Mouse (Mus musculus): ENCODE data around the gene D430042O09Rik. TPM values are rescaled to one million over a fixed set of nuclear protein-coding genes. Genes with fewer than 3 reads are reported as not detected.

Gene D430042O09Rik
- polyA plus RNA-seq, 1 experiment from 2014 or later = 9.0 TPM

DNA sequence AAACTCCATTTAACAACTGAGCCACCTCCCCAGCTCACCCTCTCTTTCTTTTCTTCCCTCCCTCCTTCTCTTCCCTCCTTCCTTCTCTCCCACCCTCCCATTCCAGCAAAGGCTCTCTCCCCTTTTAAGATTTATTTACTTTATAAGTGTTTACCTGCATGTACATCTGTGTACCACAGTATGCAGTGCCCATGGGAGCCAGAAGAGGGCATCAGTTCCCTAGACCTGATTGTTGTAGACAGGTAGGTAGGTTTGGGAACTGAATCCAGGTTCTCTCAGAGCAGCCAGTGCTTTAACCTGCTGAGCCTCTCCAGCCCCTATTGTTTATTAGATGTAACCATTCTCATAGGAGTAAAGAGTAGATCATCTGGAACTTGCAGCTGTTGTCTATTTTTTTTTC is 14.4 kb downstream of the D430042O09Rik start:
- H3K4me3 ChIP-seq (ENCODE audit: low read depth, low read length) = no peak overlapping the region
- ATAC-seq (ENCODE audit: low read depth) (no peak), DNase-seq (ENCODE audit: low spot score) (no peak)
- H3K27me3 ChIP-seq (replicated peaks; ENCODE audit: control insufficient read depth, insufficient read depth, low read length) = no peaks in the 10 kb centered on the region
- H3K9me3 ChIP-seq (ENCODE audit: control insufficient read depth, low read length) = no peaks in the 10 kb centered on the region
- H3K4me1 ChIP-seq (ENCODE audit: control insufficient read depth, insufficient read depth, low read length) = 0 out of 2 replicates have a peak, but pooled peaks cover 6% of the 10 kb centered on the region
- H3K9ac ChIP-seq (ENCODE audit: low read depth, low read length) = no peak overlapping the region
- H3K36me3 ChIP-seq (ENCODE audit: control insufficient read depth, insufficient read depth, low read length) = no peaks in the 10 kb centered on the region
- no peak overlapping the region for H3K27ac ChIP-seq (replicated peaks; ENCODE audit: low read depth, low read length)
- no peak overlapping the region for H3K4me2 ChIP-seq (ENCODE audit: low read depth, low read length)

DNA sequence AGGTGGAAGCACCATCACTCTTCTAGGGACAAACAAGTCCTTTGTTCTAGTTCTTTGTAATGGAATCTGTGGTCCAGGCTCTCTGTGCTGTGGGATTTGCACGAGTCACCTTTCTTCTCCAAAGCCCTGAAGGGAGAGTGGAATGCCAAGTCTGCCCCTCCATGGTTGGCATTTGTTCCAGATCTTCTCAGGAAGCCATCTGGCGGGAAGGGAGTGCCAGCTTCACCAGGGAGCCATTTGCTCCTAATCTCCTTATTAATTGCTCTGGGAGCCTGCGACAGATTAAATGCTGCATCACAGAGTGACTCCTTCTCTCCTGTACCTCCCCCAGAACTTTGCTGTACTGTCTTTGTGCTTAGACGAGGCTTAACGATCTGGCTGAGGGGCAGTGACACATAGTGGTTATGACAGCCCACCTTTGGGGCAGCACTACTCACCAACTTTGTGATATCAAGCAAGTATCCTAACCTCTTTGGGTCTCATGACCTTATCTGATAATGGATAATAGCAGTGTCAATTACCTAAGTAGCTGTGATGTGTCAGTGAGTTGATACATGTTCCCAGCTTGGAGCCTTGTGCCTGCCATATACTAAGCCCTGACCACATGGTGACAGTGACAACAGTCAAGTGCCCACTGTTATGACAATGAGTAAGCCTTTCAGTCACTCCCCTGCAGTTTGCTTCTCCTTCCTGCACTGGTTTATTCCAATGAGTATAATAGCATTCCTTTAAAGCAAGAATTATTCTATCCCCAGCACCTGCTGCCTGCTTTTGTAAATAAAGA is 15.7 kb downstream of the D430042O09Rik start:
- 0 out of 2 replicates have a peak, but pooled peaks cover 6% of the 10 kb centered on the region for H3K4me1 ChIP-seq (ENCODE audit: control insufficient read depth, insufficient read depth, low read length)

DNA sequence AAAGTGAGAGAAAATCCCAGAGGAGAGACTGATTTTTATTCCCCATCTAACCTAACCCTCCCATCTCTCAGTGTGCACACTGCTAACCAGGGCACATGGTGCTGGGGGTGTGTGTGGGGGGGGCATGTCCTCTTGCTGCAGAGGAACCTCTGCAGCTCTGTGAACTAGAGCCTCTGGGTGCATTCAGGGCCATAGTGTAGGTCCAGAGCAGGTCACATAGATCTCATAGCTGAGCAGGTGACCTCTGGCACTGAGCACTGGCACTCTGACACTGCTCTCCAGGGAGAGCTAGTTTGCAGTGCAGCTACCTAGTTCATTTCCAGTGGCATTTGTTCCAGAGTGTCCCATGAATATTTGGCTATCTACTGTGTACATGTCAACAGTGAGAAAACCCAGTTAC is 24.0 kb downstream of the D430042O09Rik start:
- DNase-seq (ENCODE audit: low spot score) = no peak

More for the DNA sequence above, 15.7 kb downstream of the D430042O09Rik start:
- no peaks in the 10 kb centered on the region for H3K9me3 ChIP-seq (ENCODE audit: control insufficient read depth, low read length)
- DNase-seq (ENCODE audit: low spot score) (peak; percentile 19), ATAC-seq (ENCODE audit: low read depth) (no peak)
- 56% methylated on average over 5 of the region's 5 CpGs for WGBS
- H3K27me3 ChIP-seq (replicated peaks; ENCODE audit: control insufficient read depth, insufficient read depth, low read length) = no peaks in the 10 kb centered on the region
- H3K4me3 ChIP-seq (ENCODE audit: low read depth, low read length) = no peak overlapping the region
- H3K9ac ChIP-seq (ENCODE audit: low read depth, low read length) = no peak overlapping the region
- no peak overlapping the region for H3K27ac ChIP-seq (replicated peaks; ENCODE audit: low read depth, low read length)
- no peaks in the 10 kb centered on the region for H3K36me3 ChIP-seq (ENCODE audit: control insufficient read depth, insufficient read depth, low read length)
- H3K4me2 ChIP-seq (ENCODE audit: low read depth, low read length) = no peak overlapping the region

DNA sequence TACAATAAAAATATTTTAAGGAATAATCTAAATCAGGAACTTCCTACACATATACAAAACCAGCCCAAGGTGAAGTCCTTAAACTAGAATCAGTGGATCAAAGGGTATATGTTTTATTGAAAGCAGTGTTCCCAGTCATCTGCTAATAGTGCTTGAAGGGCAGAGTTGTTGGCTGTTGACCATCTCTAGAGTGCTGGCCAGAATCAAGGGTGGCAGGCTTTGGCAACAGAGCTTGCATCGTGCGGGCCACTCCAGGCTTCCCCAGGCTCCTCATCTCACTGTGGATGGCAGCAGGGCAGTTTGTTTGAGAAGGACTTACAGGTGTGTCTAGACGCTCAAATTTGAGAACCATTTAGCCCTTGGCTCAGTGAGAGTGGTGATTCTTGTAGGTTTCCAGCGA is 26.1 kb downstream of the D430042O09Rik start:
- Histone ChIP-seq H3K27ac (replicated peaks; ENCODE audit: low read depth, low read length) (no peak overlapping the region), H3K9ac (ENCODE audit: low read depth, low read length) (no peak overlapping the region), H3K9me3 (ENCODE audit: control insufficient read depth, low read length) (no peaks in the 10 kb centered on the region), H3K4me2 (ENCODE audit: low read depth, low read length) (no peak overlapping the region), H3K4me3 (ENCODE audit: low read depth, low read length) (no peak overlapping the region), H3K4me1 (ENCODE audit: control insufficient read depth, insufficient read depth, low read length) (no peaks in the 10 kb centered on the region), H3K27me3 (replicated peaks; ENCODE audit: control insufficient read depth, insufficient read depth, low read length) (no peaks in the 10 kb centered on the region), H3K36me3 (ENCODE audit: control insufficient read depth, insufficient read depth, low read length) (no peaks in the 10 kb centered on the region)
- ATAC-seq (ENCODE audit: low read depth) (no peak), DNase-seq (ENCODE audit: low spot score) (no peak)
- 87% methylated on average over 4 of the region's 4 CpGs for WGBS

More for the DNA sequence above, 24.0 kb downstream of the D430042O09Rik start:
- Histone ChIP-seq H3K36me3 (ENCODE audit: control insufficient read depth, insufficient read depth, low read length) (no peaks in the 10 kb centered on the region), H3K4me1 (ENCODE audit: control insufficient read depth, insufficient read depth, low read length) (no peaks in the 10 kb centered on the region), H3K4me3 (ENCODE audit: low read depth, low read length) (no peak overlapping the region), H3K4me2 (ENCODE audit: low read depth, low read length) (no peak overlapping the region), H3K27ac (replicated peaks; ENCODE audit: low read depth, low read length) (no peak overlapping the region), H3K27me3 (replicated peaks; ENCODE audit: control insufficient read depth, insufficient read depth, low read length) (no peaks in the 10 kb centered on the region), H3K9ac (ENCODE audit: low read depth, low read length) (no peak overlapping the region), H3K9me3 (ENCODE audit: control insufficient read depth, low read length) (no peaks in the 10 kb centered on the region)
- no peak for ATAC-seq (ENCODE audit: low read depth)

DNA sequence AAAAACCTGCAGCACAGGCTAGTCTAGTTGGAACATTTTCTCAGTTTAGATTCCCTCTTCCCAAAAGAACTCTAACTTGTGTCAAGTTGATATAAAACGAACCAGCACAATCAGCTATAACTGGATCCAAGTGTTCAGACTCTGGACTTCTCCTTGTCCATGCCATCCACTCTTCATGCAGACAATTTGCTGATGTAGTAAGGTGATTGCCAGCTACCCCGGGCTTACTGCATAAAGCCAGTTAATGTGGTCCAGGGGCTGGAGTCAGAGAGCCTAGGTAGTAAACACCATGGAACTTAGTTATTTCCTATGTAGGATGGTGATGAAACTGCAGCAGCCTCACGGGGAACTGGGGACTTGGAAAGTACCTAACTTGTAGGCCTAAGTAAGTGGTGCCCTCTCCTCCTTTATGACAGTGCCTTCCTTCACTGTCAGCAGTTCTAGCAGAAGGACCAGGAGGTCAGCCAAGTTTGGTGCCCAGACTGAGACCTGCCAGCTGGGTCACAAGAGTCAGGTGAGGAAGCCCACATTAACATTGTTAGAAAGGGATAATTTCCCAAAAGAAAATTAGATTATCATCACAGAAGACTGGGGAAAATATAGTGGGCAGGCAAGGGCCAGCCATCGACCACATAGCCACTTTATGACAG is 28.8 kb downstream of the D430042O09Rik start:
- DNase-seq (ENCODE audit: low spot score) (no peak), ATAC-seq (ENCODE audit: low read depth) (no peak)
- WGBS = 86% methylated on average over 4 of the region's 4 CpGs
- H3K27me3 ChIP-seq (replicated peaks; ENCODE audit: control insufficient read depth, insufficient read depth, low read length) = no peaks in the 10 kb centered on the region
- H3K9me3 ChIP-seq (ENCODE audit: control insufficient read depth, low read length) = no peaks in the 10 kb centered on the region
- H3K9ac ChIP-seq (ENCODE audit: low read depth, low read length) = no peak overlapping the region
- no peaks in the 10 kb centered on the region for H3K36me3 ChIP-seq (ENCODE audit: control insufficient read depth, insufficient read depth, low read length)
- H3K4me3 ChIP-seq (ENCODE audit: low read depth, low read length) = no peak overlapping the region
- H3K4me1 ChIP-seq (ENCODE audit: control insufficient read depth, insufficient read depth, low read length) = no peaks in the 10 kb centered on the region
- no peak overlapping the region for H3K4me2 ChIP-seq (ENCODE audit: low read depth, low read length)
- H3K27ac ChIP-seq (replicated peaks; ENCODE audit: low read depth, low read length) = no peak overlapping the region

DNA sequence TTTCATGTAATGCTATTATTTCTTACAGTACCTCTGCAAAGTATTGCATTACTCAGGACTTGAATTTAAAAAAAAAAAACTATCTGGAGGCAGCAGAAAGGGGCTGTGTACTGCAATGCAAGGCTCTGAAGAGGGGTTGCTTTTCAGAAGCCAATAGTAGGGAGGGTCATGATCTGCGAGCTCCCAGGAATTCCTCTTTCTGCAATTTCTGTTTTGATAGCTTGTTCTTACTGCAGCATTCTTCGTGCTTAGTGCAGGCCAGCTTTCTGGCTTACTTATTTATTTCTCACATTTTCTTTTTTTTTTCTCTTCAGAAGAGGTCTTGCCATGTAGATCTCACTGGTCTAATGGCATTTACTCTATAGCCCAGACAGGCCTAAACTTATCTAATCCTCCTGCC is 32.8 kb downstream of the D430042O09Rik start:
- H3K36me3 ChIP-seq (ENCODE audit: control insufficient read depth, insufficient read depth, low read length) = no peaks in the 10 kb centered on the region
- no peaks in the 10 kb centered on the region for H3K27me3 ChIP-seq (replicated peaks; ENCODE audit: control insufficient read depth, insufficient read depth, low read length)
- WGBS = 67% methylated on average over 2 of the region's 2 CpGs
- H3K4me3 ChIP-seq (ENCODE audit: low read depth, low read length) = no peak overlapping the region
- ATAC-seq (ENCODE audit: low read depth) = no peak
- H3K9me3 ChIP-seq (ENCODE audit: control insufficient read depth, low read length) = no peaks in the 10 kb centered on the region
- H3K27ac ChIP-seq (replicated peaks; ENCODE audit: low read depth, low read length) = no peak overlapping the region
- H3K4me2 ChIP-seq (ENCODE audit: low read depth, low read length) = no peak overlapping the region
- H3K4me1 ChIP-seq (ENCODE audit: control insufficient read depth, insufficient read depth, low read length) = no peaks in the 10 kb centered on the region
- no peak overlapping the region for H3K9ac ChIP-seq (ENCODE audit: low read depth, low read length)
- no peak for DNase-seq (ENCODE audit: low spot score)

DNA sequence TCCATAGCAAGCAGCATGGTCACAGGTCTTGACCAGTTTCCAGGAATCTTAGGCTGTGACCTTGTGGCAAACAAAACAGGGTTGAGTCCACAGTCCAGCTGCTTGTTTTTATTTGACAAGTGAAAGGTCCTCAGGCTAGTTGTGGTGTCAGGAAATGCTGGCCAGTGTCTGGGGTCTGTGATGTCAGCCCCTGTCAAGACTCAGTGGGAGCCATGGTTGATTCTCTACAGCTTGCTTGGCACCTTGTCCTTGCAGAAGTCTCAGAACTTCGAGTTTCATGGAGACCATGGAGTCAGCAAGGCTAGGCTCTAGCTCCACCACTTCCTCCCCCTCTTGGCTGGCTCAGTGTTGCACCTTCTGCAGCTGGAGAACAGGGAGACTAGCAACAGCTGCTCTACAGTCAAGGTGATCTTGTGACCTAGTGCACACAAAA is 33.6 kb downstream of the D430042O09Rik start:
- no peak for DNase-seq (ENCODE audit: low spot score)
- H3K36me3 ChIP-seq (ENCODE audit: control insufficient read depth, insufficient read depth, low read length) = no peaks in the 10 kb centered on the region
- H3K27ac ChIP-seq (replicated peaks; ENCODE audit: low read depth, low read length) = no peak overlapping the region
- no peaks in the 10 kb centered on the region for H3K27me3 ChIP-seq (replicated peaks; ENCODE audit: control insufficient read depth, insufficient read depth, low read length)
- no peak overlapping the region for H3K9ac ChIP-seq (ENCODE audit: low read depth, low read length)
- H3K4me2 ChIP-seq (ENCODE audit: low read depth, low read length) = no peak overlapping the region
- H3K9me3 ChIP-seq (ENCODE audit: control insufficient read depth, low read length) = no peaks in the 10 kb centered on the region
- ATAC-seq (ENCODE audit: low read depth) = no peak
- no peak overlapping the region for H3K4me3 ChIP-seq (ENCODE audit: low read depth, low read length)
- H3K4me1 ChIP-seq (ENCODE audit: control insufficient read depth, insufficient read depth, low read length) = no peaks in the 10 kb centered on the region
- 63% methylated on average over 1 of the region's 1 CpGs for WGBS

DNA sequence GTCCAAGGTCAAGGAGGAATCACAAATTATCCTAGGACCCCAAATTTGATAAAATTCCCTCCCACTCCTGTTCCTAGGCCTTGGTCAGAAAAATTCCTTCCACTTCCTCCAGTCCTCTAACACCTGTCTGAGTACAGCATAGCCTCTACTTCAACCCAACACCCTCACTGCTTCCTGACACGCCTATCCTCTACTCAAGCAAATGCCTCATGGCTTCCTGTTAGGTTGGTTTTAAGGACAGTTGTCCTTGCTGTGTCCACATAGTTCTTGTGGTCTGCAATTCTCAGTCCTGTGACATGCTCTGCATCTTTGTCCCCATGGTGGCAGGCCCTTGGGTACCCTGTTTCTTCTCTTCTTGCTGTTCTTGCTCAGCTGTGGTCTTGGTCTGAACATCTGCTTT is 37.1 kb downstream of the D430042O09Rik start:
- no peak overlapping the region for H3K9ac ChIP-seq (ENCODE audit: low read depth, low read length)
- H3K4me1 ChIP-seq (ENCODE audit: control insufficient read depth, insufficient read depth, low read length) = no peaks in the 10 kb centered on the region
- no peaks in the 10 kb centered on the region for H3K9me3 ChIP-seq (ENCODE audit: control insufficient read depth, low read length)
- no peak overlapping the region for H3K4me3 ChIP-seq (ENCODE audit: low read depth, low read length)
- no peak overlapping the region for H3K27ac ChIP-seq (replicated peaks; ENCODE audit: low read depth, low read length)
- no peaks in the 10 kb centered on the region for H3K27me3 ChIP-seq (replicated peaks; ENCODE audit: control insufficient read depth, insufficient read depth, low read length)
- 89% methylated on average over 1 of the region's 1 CpGs for WGBS
- no peak for ATAC-seq (ENCODE audit: low read depth)
- no peak overlapping the region for H3K4me2 ChIP-seq (ENCODE audit: low read depth, low read length)
- no peak for DNase-seq (ENCODE audit: low spot score)
- H3K36me3 ChIP-seq (ENCODE audit: control insufficient read depth, insufficient read depth, low read length) = no peaks in the 10 kb centered on the region
